Mouse (Mus musculus): ENCODE results near the gene Ptpn3.

DNA sequence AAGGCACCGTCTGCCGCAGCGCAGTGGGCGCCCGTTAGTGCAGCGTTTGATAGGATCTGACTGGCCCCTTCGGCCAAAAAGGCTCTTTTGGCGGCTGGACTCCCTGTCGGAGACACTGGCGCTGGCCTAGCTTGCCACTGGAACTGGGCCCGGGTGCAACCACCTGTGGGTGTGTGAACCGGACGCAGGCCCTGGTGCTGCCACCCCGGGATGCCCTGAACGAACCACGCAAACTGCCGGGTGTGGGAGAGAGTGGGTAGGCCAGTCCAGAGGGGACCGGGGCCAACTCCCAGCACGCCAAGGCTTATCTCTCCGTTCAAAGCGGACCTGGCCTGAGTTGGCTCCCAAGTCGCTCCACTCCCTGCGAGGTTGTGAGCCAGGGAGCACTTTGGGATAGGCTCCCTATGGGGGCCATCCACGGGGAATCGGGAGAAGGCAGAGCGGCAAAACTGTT, 159.7 kb downstream of the Ptpn3 start:
- no peak for TF ChIP-seq POLR2A (IDR thresholded peaks at IDR 0.05; ENCODE audit: low read depth, low read length)
- TF ChIP-seq CTCF (IDR thresholded peaks at IDR 0.05; ENCODE audit: extremely low read depth, insufficient read length, insufficient replicate concordance, low read depth, low read length) = no peak
